Mouse (Mus musculus): ENCODE data around the gene Gm7861. TPM values are rescaled to one million over a fixed set of nuclear protein-coding genes. Genes with fewer than 3 reads are reported as not detected.
"Not testable (repeated sequence)": the region's sequence is repeated elsewhere in the genome, so short reads cannot be mapped to it uniquely, and the experiment has no call there.

Gm7861 gene
- not detected for total RNA-seq (2021)
- long read RNA-seq, experiment 1 = 0 reads
- long read RNA-seq, experiment 2, partial matches to known transcripts = 0 of 2 reads
- long read RNA-seq, experiment 2, other reads (novel, unspliced or antisense) = 2 of 2 reads

DNA sequence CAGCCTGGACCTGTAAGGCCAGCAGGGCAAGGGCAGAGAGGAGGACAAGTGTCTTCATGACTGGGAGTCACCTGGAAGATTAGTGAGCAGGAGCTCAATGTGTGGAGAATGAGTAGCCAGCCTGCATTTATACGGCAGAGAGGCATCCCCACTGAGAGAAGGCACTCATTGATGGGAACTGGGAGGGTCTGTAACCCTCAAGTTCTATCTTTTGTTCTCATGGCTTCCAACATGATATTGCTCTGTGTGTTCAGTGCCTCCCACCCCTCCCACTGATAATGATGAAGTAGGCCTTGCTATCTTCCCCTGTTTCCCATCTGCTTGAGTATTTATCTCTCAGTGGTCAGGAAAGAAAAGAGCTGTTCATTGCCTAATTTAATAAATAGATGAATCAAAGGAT is at the start of gene Gm7861:
TSS of gene Gm7861 (minus strand) at position 101 of the 400 bp plus-strand sequence.
- not testable (repeated sequence) for DNase-seq (ENCODE audit: low spot score in 2 of 2)

DNA sequence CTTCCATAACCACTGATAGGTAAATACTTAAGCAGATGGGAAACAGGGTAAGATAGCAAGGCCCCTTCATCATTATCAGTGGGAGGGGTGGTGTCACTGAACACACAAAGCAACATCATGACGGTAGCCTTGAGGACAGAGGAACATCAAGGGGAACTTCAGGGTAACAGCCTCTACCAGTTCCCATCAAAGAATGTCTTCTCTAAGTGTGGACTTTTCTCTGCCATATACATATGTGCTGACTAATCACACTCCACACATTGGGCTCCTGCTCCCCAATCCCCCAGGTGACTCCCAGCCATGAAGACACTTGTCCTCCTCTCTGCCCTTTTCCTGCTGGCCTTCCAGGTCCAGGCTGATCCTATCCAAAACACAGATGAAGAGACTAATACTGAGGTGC is 23.6 kb upstream of the Gm7861 start, which contains the start of gene Defa26:
TSS of gene Defa26 (plus strand) at position 301 of the 400 bp plus-strand sequence.
- DNase-seq (ENCODE audit: low spot score in 2 of 2) = not testable (repeated sequence)

DNA sequence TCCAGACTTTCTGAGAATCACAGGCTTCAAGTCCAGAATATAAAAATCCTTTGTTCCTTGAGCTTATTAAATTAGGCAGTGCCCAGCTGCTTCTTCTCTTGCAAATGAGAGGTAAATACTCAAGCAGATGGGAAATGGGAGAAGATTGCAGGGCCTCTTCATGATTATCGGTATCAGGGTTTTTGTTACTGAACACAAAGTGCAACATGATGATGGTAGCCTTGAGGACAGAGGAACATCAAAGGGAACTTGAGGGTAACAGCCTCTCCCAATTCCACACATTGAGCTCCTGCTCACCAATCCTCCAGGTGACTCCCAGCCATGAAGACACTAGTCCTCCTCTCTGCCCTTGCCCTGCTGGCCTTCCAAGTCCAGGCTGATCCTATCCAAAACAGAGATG is 11.6 kb downstream of the Gm7861 start, which contains the start of gene Defa28:
TSS of gene Defa28 (plus strand) at position 301 of the 400 bp plus-strand sequence.
- DNase-seq (ENCODE audit: low spot score in 2 of 2) = not testable (repeated sequence)

GRCm38 (mm10) chr8:21565086-21565485 is 29.2 kb downstream of the Gm7861 start, which contains the start of gene Defa37:
Defa37 (plus strand) TSS chr8:21565386.
- DNase-seq (ENCODE audit: low spot score in 2 of 2) = not testable (repeated sequence)

Other genes starting within 250 kb of the Gm7861 start
- not detected for gene Defa2, start 216.0 kb downstream of the Gm7861 start, total RNA-seq (2021)
- not detected for gene Defa33, start 202.7 kb downstream of the Gm7861 start, total RNA-seq (2021)
- gene Defa36, start 167.1 kb downstream of the Gm7861 start, total RNA-seq (2021) = not detected
- not detected for gene Gm7849, start 137.9 kb downstream of the Gm7861 start, total RNA-seq (2021)
- not detected for gene Defa20, start 85.2 kb downstream of the Gm7861 start, total RNA-seq (2021)
- not detected for gene Defa32, start 65.5 kb downstream of the Gm7861 start, total RNA-seq (2021)
- not detected for gene Defa37, start 29.1 kb downstream of the Gm7861 start, total RNA-seq (2021)
- not detected for gene Defa28, start 11.5 kb downstream of the Gm7861 start, total RNA-seq (2021)
- gene Defa26, start 23.7 kb upstream of the Gm7861 start, total RNA-seq (2021) = not detected
- gene Defa17, start 61.3 kb upstream of the Gm7861 start, total RNA-seq (2021) = not detected
- not detected for gene Defa34, start 71.3 kb upstream of the Gm7861 start, total RNA-seq (2021)
- gene AY761184, start 109.1 kb upstream of the Gm7861 start, total RNA-seq (2021) = not detected
- gene Defa24, start 140.0 kb upstream of the Gm7861 start, total RNA-seq (2021) = not detected
- gene Defb50, start 229.0 kb upstream of the Gm7861 start, total RNA-seq (2021) = not detected
- gene Defb2, start 245.4 kb upstream of the Gm7861 start, total RNA-seq (2021) = not detected

All from layer of hippocampus, postnatal 14 days (tissue).